Mouse (Mus musculus) spleen, adult 2 months (tissue): Measurements from ENCODE around the gene Xlr3a.
"Not testable (repeated sequence)": the region's sequence is repeated elsewhere in the genome, so short reads cannot be mapped to it uniquely, and the experiment has no call there.

Source experiments
- CTCF ChIP-seq: fragments of 200-500 bp; IDR thresholded peaks from 2 replicates; pipeline ENCODE4 v1.5.1; 2011; ENCODE audit warnings: mild to moderate bottlenecking, inconsistent platforms; ENCODE audit not compliant: insufficient read depth, insufficient read length, insufficient replicate concordance; ENCODE audit errors: extremely low read depth
- POLR2A ChIP-seq: fragments of 200-500 bp; IDR thresholded peaks from 2 replicates; pipeline ENCODE4 v1.6.1; 2011; ENCODE audit warnings: low read depth, low read length, inconsistent platforms

GRCm38 (mm10) chrX:73082267-73083055 lies 14.4 kb downstream of the Xlr3a start, which contains the start of gene Xlr4a:
- not testable (repeated sequence) for TF ChIP-seq POLR2A, CTCF
